Mouse (Mus musculus) subcutaneous adipose tissue, adult 2 months (tissue): ENCODE data around the gene Cbr3. TPM values are rescaled to one million over a fixed set of nuclear protein-coding genes. Genes with fewer than 3 reads are reported as not detected.

Experiments
- polyA plus RNA-seq: library from polyadenylated mRNA; depleted of rRNA; stranded (reverse); fragments of >200 nt; gene quantifications from 2 replicates; pipeline ENCODE4 v1.2.3, GENCODE M21; 2012; ENCODE audit warnings: low replicate concordance; rRNA removed

Cbr3 gene
- 7.7 and 34.7 TPM in 2 replicates for polyA plus RNA-seq

GRCm38 (mm10) chr16:93682689-93683507 lies at the start of gene Cbr3:
TSS of gene Cbr3 (plus strand) at chr16:93683215.

GRCm38 (mm10) chr16:93711411-93712188 lies 28.6 kb downstream of the Cbr3 start, which contains the start of gene Dop1b:
TSS of gene Dop1b (plus strand) at chr16:93711904.

Other genes starting within 250 kb of the Cbr3 start
- gene Setd4, start 79.2 kb upstream of the Cbr3 start, polyA plus RNA-seq = 8.1 and 10.3 TPM in 2 replicates
- gene Cbr1, start 77.4 kb upstream of the Cbr3 start, polyA plus RNA-seq = 118 and 128 TPM in 2 replicates
- gene Gm5678, start 55.1 kb upstream of the Cbr3 start, polyA plus RNA-seq = not detected in 2 replicates
- gene Dop1b, start 28.7 kb downstream of the Cbr3 start, polyA plus RNA-seq = 39.3 and 52.6 TPM in 2 replicates
- gene Morc3, start 148.9 kb downstream of the Cbr3 start, polyA plus RNA-seq = 8.7 and 13.5 TPM in 2 replicates
- gene Chaf1b, start 200.7 kb downstream of the Cbr3 start, polyA plus RNA-seq = 1.4 and 11.4 TPM in 2 replicates